Mouse (Mus musculus): ENCODE measurements around the gene Grcc10. TPM values are rescaled to one million over a fixed set of nuclear protein-coding genes. Genes with fewer than 3 reads are reported as not detected.

Grcc10 gene
- polyA plus RNA-seq (2014; fragmentation: Illumina TruSeq; extraction: RNeasy Lipid Tissue Mini Kit (QIAGEN cat#74804); ENCODE audit: low read depth, low replicate concordance) = 9.6 TPM

GRCm38 (mm10) chr6:124740888-124741761 is at the start of gene Grcc10:
Gene Grcc10, minus strand, starts transcription at chr6:124741374.

GRCm38 (mm10) chr6:124779222-124779983 is 38.2 kb upstream of the Grcc10 start, which contains the start of gene Lrrc23:
Gene Lrrc23, minus strand, starts transcription at chr6:124779727.

DNA sequence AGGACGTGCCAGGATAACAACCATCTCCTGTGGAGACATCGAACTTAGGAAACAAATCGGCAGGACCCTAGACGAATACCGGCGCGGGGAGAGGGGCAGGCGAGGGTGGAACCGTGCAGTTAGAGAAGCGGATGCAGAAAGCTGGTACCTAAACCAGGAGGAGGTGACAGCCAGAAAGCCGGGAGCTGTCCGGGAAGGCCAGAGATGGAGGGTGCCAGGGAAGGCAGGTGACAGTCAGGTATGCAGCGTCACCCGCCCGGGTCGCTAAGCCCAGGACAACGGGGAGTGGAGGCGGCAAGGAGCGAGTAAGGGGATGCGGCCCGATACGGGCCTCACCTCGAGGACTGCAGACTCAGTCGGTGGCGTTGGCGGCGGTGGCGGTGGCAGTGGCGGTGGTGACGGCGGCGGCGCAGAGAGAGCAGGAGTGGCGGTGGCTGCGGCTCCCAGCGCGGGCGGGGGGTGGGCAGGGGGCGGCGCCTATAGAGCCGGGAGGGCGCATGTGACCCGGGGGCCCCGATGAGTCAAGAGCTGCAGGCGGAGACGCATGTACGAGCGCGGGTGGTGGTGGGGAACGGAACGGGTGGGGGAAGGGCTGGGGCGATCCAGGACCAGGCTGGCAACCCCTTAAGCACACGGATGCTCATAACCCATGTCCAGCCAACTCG is 28.1 kb upstream of the Grcc10 start, which contains the start of gene Eno2:
TSS of gene Eno2 (minus strand) at position 573 of the 665 bp plus-strand sequence.

GRCm38 (mm10) chr6:124755831-124756595 is 14.8 kb upstream of the Grcc10 start, which contains the start of the genes Gm45234 and Atn1:
Gene Gm45234, minus strand, starts transcription at chr6:124756021.
Gene Atn1, minus strand, starts transcription at chr6:124756524.

GRCm38 (mm10) chr6:124738511-124739023 is 2.6 kb downstream of the Grcc10 start, which contains the start of gene Ptpn6:
Gene Ptpn6, minus strand, starts transcription at chr6:124738714.

GRCm38 (mm10) chr6:124711824-124712782 is 29.1 kb downstream of the Grcc10 start, which contains the start of the genes Emg1 and Phb2:
Gene Emg1, minus strand, starts transcription at chr6:124712178.
Gene Phb2, plus strand, starts transcription at chr6:124712336.

Other genes with a start within 250 kb of the Grcc10 start
- 0.63 TPM for gene C1rl, start 248.3 kb downstream of the Grcc10 start, polyA plus RNA-seq (2014; fragmentation: Illumina TruSeq; extraction: RNeasy Lipid Tissue Mini Kit (QIAGEN cat#74804); ENCODE audit: low read depth, low replicate concordance)
- 3.7 TPM for gene C1ra, start 229.0 kb downstream of the Grcc10 start, polyA plus RNA-seq (2014; fragmentation: Illumina TruSeq; extraction: RNeasy Lipid Tissue Mini Kit (QIAGEN cat#74804); ENCODE audit: low read depth, low replicate concordance)
- gene C1s1, start 199.0 kb downstream of the Grcc10 start, polyA plus RNA-seq (2014; fragmentation: Illumina TruSeq; extraction: RNeasy Lipid Tissue Mini Kit (QIAGEN cat#74804); ENCODE audit: low read depth, low replicate concordance) = 18.5 TPM
- gene C1rb, start 171.1 kb downstream of the Grcc10 start, polyA plus RNA-seq (2014; fragmentation: Illumina TruSeq; extraction: RNeasy Lipid Tissue Mini Kit (QIAGEN cat#74804); ENCODE audit: low read depth, low replicate concordance) = not detected
- gene C1s2, start 105.3 kb downstream of the Grcc10 start, polyA plus RNA-seq (2014; fragmentation: Illumina TruSeq; extraction: RNeasy Lipid Tissue Mini Kit (QIAGEN cat#74804); ENCODE audit: low read depth, low replicate concordance) = 0.87 TPM
- 102 TPM for gene Lpcat3, start 78.3 kb downstream of the Grcc10 start, polyA plus RNA-seq (2014; fragmentation: Illumina TruSeq; extraction: RNeasy Lipid Tissue Mini Kit (QIAGEN cat#74804); ENCODE audit: low read depth, low replicate concordance)
- gene Emg1, start 29.2 kb downstream of the Grcc10 start, polyA plus RNA-seq (2014; fragmentation: Illumina TruSeq; extraction: RNeasy Lipid Tissue Mini Kit (QIAGEN cat#74804); ENCODE audit: low read depth, low replicate concordance) = 15.1 TPM
- gene Phb2, start 29.0 kb downstream of the Grcc10 start, polyA plus RNA-seq (2014; fragmentation: Illumina TruSeq; extraction: RNeasy Lipid Tissue Mini Kit (QIAGEN cat#74804); ENCODE audit: low read depth, low replicate concordance) = 13.8 TPM
- gene Ptpn6, start 2.7 kb downstream of the Grcc10 start, polyA plus RNA-seq (2014; fragmentation: Illumina TruSeq; extraction: RNeasy Lipid Tissue Mini Kit (QIAGEN cat#74804); ENCODE audit: low read depth, low replicate concordance) = 0.21 TPM
- not detected for gene Gm45234, start 14.6 kb upstream of the Grcc10 start, polyA plus RNA-seq (2014; fragmentation: Illumina TruSeq; extraction: RNeasy Lipid Tissue Mini Kit (QIAGEN cat#74804); ENCODE audit: low read depth, low replicate concordance)
- gene Atn1, start 15.2 kb upstream of the Grcc10 start, polyA plus RNA-seq (2014; fragmentation: Illumina TruSeq; extraction: RNeasy Lipid Tissue Mini Kit (QIAGEN cat#74804); ENCODE audit: low read depth, low replicate concordance) = 0.17 TPM
- gene Eno2, start 28.3 kb upstream of the Grcc10 start, polyA plus RNA-seq (2014; fragmentation: Illumina TruSeq; extraction: RNeasy Lipid Tissue Mini Kit (QIAGEN cat#74804); ENCODE audit: low read depth, low replicate concordance) = 0.08 TPM
- 112 TPM for gene Lrrc23, start 38.4 kb upstream of the Grcc10 start, polyA plus RNA-seq (2014; fragmentation: Illumina TruSeq; extraction: RNeasy Lipid Tissue Mini Kit (QIAGEN cat#74804); ENCODE audit: low read depth, low replicate concordance)
- 0.45 TPM for gene Spsb2, start 67.3 kb upstream of the Grcc10 start, polyA plus RNA-seq (2014; fragmentation: Illumina TruSeq; extraction: RNeasy Lipid Tissue Mini Kit (QIAGEN cat#74804); ENCODE audit: low read depth, low replicate concordance)
- 41.8 TPM for gene Tpi1, start 72.9 kb upstream of the Grcc10 start, polyA plus RNA-seq (2014; fragmentation: Illumina TruSeq; extraction: RNeasy Lipid Tissue Mini Kit (QIAGEN cat#74804); ENCODE audit: low read depth, low replicate concordance)
- 18.4 TPM for gene Usp5, start 88.1 kb upstream of the Grcc10 start, polyA plus RNA-seq (2014; fragmentation: Illumina TruSeq; extraction: RNeasy Lipid Tissue Mini Kit (QIAGEN cat#74804); ENCODE audit: low read depth, low replicate concordance)
- gene Cdca3, start 88.2 kb upstream of the Grcc10 start, polyA plus RNA-seq (2014; fragmentation: Illumina TruSeq; extraction: RNeasy Lipid Tissue Mini Kit (QIAGEN cat#74804); ENCODE audit: low read depth, low replicate concordance) = 62.1 TPM
- not detected for gene Gnb3, start 98.9 kb upstream of the Grcc10 start, polyA plus RNA-seq (2014; fragmentation: Illumina TruSeq; extraction: RNeasy Lipid Tissue Mini Kit (QIAGEN cat#74804); ENCODE audit: low read depth, low replicate concordance)
- gene P3h3, start 116.4 kb upstream of the Grcc10 start, polyA plus RNA-seq (2014; fragmentation: Illumina TruSeq; extraction: RNeasy Lipid Tissue Mini Kit (QIAGEN cat#74804); ENCODE audit: low read depth, low replicate concordance) = not detected
- 0.39 TPM for gene Gpr162, start 122.6 kb upstream of the Grcc10 start, polyA plus RNA-seq (2014; fragmentation: Illumina TruSeq; extraction: RNeasy Lipid Tissue Mini Kit (QIAGEN cat#74804); ENCODE audit: low read depth, low replicate concordance)
- 0.28 TPM for gene Cd4, start 146.8 kb upstream of the Grcc10 start, polyA plus RNA-seq (2014; fragmentation: Illumina TruSeq; extraction: RNeasy Lipid Tissue Mini Kit (QIAGEN cat#74804); ENCODE audit: low read depth, low replicate concordance)
- gene Lag3, start 170.3 kb upstream of the Grcc10 start, polyA plus RNA-seq (2014; fragmentation: Illumina TruSeq; extraction: RNeasy Lipid Tissue Mini Kit (QIAGEN cat#74804); ENCODE audit: low read depth, low replicate concordance) = not detected
- 19.0 TPM for gene Ptms, start 178.7 kb upstream of the Grcc10 start, polyA plus RNA-seq (2014; fragmentation: Illumina TruSeq; extraction: RNeasy Lipid Tissue Mini Kit (QIAGEN cat#74804); ENCODE audit: low read depth, low replicate concordance)
- gene Mlf2, start 190.0 kb upstream of the Grcc10 start, polyA plus RNA-seq (2014; fragmentation: Illumina TruSeq; extraction: RNeasy Lipid Tissue Mini Kit (QIAGEN cat#74804); ENCODE audit: low read depth, low replicate concordance) = 2.7 TPM
- gene Cops7a, start 224.2 kb upstream of the Grcc10 start, polyA plus RNA-seq (2014; fragmentation: Illumina TruSeq; extraction: RNeasy Lipid Tissue Mini Kit (QIAGEN cat#74804); ENCODE audit: low read depth, low replicate concordance) = 36.9 TPM